Mouse (Mus musculus) midbrain, embryonic 15.5 days (tissue): ENCODE measurements around the gene Tex29. TPM values are rescaled to one million over a fixed set of nuclear protein-coding genes. Genes with fewer than 3 reads are reported as not detected.

Source experiments
- ATAC-seq: fragments of 200-750 bp; cut with Nextera tagmentation; replicated peaks from 2 replicates; pipeline ENCODE4 v1.8.0; 2017; ENCODE audit warnings: moderate TSS enrichment
- H3K27ac ChIP-seq: fragments of 300-500 bp; sonication (generic); 2 replicates; pipeline ENCODE4 v1.5.1; 2015; ENCODE audit warnings: mild to moderate bottlenecking, inconsistent platforms
- H3K27me3 ChIP-seq: fragments of 300-500 bp; sonication (generic); replicated peaks from 2 replicates; pipeline ENCODE4 v1.6.1; 2015; ENCODE audit warnings: inconsistent platforms
- H3K36me3 ChIP-seq: fragments of 300-500 bp; sonication (generic); replicated peaks from 2 replicates; pipeline ENCODE4 v1.6.1; 2015; ENCODE audit warnings: inconsistent platforms
- H3K4me1 ChIP-seq: fragments of 300-500 bp; sonication (generic); 2 replicates; pipeline ENCODE4 v1.6.1; 2015; ENCODE audit warnings: inconsistent platforms
- H3K4me2 ChIP-seq: fragments of 300-500 bp; sonication (generic); 2 replicates; pipeline ENCODE4 v1.6.1; 2015; ENCODE audit warnings: inconsistent platforms, mild to moderate bottlenecking, moderate library complexity
- H3K4me3 ChIP-seq: fragments of 300-500 bp; sonication (generic); 2 replicates; pipeline ENCODE4 v1.5.1; 2015; ENCODE audit warnings: mild to moderate bottlenecking, inconsistent platforms
- H3K9ac ChIP-seq: fragments of 300-500 bp; sonication (generic); 2 replicates; pipeline ENCODE4 v1.6.1; 2015; ENCODE audit warnings: mild to moderate bottlenecking, inconsistent platforms
- H3K9me3 ChIP-seq: fragments of 300-500 bp; sonication (generic); 2 replicates; pipeline ENCODE4 v1.6.1; 2016; ENCODE audit warnings: inconsistent platforms
- WGBS: fragments of 180-500 bp; shearing (Covaris S2); methylation state at CpG from one replicate; pipeline ENCODE4 v1.1.7; 2015; ENCODE audit warnings: mixed read lengths; 5-methylcytosine and 5-hydroxymethylcytosine counted together
- polyA plus RNA-seq: library from polyadenylated mRNA; unstranded; fragments of >200 nt; fragmentation: Nextera tagmentation; extraction: Ambion mirVana; gene quantifications from 2 replicates; pipeline ENCODE4 v1.2.1, GENCODE M21; 2015

Gene Tex29
- polyA plus RNA-seq, 1 experiment from 2014 or later, result 0.44 TPM

DNA sequence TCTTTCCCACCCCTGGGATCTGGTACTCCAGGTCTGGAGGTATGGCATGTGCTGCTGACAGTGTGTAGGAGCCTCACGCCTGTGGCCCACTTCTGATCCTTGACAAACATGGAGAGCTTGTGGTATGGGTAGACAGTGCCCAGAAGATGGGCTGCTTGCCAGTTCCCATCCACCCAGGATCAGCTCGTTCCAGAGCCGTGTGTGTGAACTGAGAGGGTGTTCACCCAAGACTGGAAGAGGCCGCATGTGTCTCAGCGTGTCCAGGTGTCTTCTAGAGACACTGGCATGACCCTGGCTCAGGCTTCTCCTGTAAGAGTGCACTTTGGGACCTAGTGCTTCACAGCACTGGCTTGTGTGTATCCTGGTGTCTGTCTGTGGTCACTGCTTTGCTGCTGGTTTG lies 29.8 kb upstream of the Tex29 start:
- no peak overlapping the region for H3K4me2 ChIP-seq
- no peak overlapping the region for H3K9ac ChIP-seq
- WGBS, result 93% methylated on average over 5 of the region's 5 CpGs
- no peak overlapping the region for H3K4me3 ChIP-seq
- no peaks in the 10 kb centered on the region for H3K9me3 ChIP-seq
- H3K27me3 ChIP-seq, result no peaks in the 10 kb centered on the region
- H3K36me3 ChIP-seq, result peaks cover 74% of the 10 kb centered on the region
- ATAC-seq, result no peak
- no peak overlapping the region for H3K27ac ChIP-seq
- 0 out of 2 replicates have a peak, but pooled peaks cover 3% of the 10 kb centered on the region for H3K4me1 ChIP-seq

- no peaks in the 10 kb centered on the region for H3K27me3 ChIP-seq
- WGBS, result 87% methylated on average over 7 of the region's 7 CpGs
- H3K27ac ChIP-seq, result no peak overlapping the region
- no peak for ATAC-seq
- H3K9me3 ChIP-seq, result no peaks in the 10 kb centered on the region
- H3K4me1 ChIP-seq, result no peaks in the 10 kb centered on the region
- H3K4me2 ChIP-seq, result no peak overlapping the region
- H3K4me3 ChIP-seq, result no peak overlapping the region
- H3K36me3 ChIP-seq, result peaks cover 83% of the 10 kb centered on the region
- no peak overlapping the region for H3K9ac ChIP-seq
These were observed 26.5 kb upstream of the Tex29 start for GRCm38 (mm10) chr8:11813801-11814200.

DNA sequence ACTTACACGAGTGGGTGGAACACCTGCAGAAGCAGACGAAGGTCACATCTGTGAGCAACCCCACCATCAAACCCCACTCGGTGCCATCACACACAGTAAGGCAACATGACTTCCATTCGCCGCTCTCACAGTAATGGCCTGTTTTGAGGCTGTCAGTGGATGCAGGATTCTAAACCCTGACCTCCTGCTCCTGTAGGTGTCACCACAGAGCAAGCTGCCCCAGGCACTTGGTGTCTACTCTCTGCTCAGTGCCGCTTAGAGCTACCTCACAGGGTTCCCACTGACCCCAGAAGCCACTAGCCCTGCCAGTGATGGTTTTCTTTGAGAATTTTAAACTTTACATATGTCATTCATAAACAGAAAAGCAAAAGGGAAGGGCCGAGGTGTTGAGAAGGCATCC lies 25.1 kb upstream of the Tex29 start:
- no peak overlapping the region for H3K4me3 ChIP-seq
- H3K9ac ChIP-seq, result no peak overlapping the region
- no peak for ATAC-seq
- H3K9me3 ChIP-seq, result no peaks in the 10 kb centered on the region
- H3K4me1 ChIP-seq, result no peaks in the 10 kb centered on the region
- 76% methylated on average over 7 of the region's 7 CpGs for WGBS
- H3K4me2 ChIP-seq, result no peak overlapping the region
- peaks cover 82% of the 10 kb centered on the region for H3K36me3 ChIP-seq
- H3K27me3 ChIP-seq, result no peaks in the 10 kb centered on the region
- H3K27ac ChIP-seq, result no peak overlapping the region

GRCm38 (mm10) chr8:11820136-11820535 lies 20.1 kb upstream of the Tex29 start:
- Histone ChIP-seq H3K9ac (no peak overlapping the region), H3K27me3 (no peaks in the 10 kb centered on the region), H3K36me3 (peaks cover 72% of the 10 kb centered on the region), H3K4me2 (no peak overlapping the region), H3K4me1 (no peaks in the 10 kb centered on the region), H3K27ac (no peak overlapping the region), H3K9me3 (no peaks in the 10 kb centered on the region), H3K4me3 (no peak overlapping the region)
- 87% methylated on average over 5 of the region's 5 CpGs for WGBS
- ATAC-seq, result no peak

DNA sequence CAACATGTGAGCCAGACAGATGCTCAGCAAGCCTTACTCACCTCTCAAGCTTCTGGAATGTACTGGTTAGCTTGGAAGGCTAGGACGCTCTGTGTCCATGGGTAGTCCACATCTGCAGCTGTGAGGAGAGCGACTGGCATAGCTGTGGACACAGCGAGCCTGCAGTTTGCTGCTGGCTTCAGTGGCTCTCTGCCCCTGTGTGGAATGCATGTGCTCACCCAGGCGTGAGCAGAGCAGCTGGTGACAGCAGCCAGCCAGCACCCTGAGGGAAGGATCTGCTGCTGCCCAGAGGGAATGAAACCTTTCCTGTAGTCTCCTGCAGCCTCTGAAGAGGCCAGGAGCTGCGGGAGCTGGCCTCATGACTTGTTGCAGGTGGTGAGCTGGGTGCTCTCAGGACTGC lies 19.7 kb upstream of the Tex29 start:
- no peak overlapping the region for H3K9ac ChIP-seq
- no peaks in the 10 kb centered on the region for H3K9me3 ChIP-seq
- 79% methylated on average over 5 of the region's 5 CpGs for WGBS
- H3K36me3 ChIP-seq, result peaks cover 70% of the 10 kb centered on the region
- no peaks in the 10 kb centered on the region for H3K4me1 ChIP-seq
- no peaks in the 10 kb centered on the region for H3K27me3 ChIP-seq
- H3K27ac ChIP-seq, result no peak overlapping the region
- no peak for ATAC-seq
- no peak overlapping the region for H3K4me2 ChIP-seq
- H3K4me3 ChIP-seq, result no peak overlapping the region

- no peak overlapping the region for H3K27ac ChIP-seq
- no peak overlapping the region for H3K4me2 ChIP-seq
- no peak for ATAC-seq
- H3K9ac ChIP-seq, result no peak overlapping the region
- peaks cover 67% of the 10 kb centered on the region for H3K36me3 ChIP-seq
- no peaks in the 10 kb centered on the region for H3K4me1 ChIP-seq
- H3K9me3 ChIP-seq, result no peaks in the 10 kb centered on the region
- H3K4me3 ChIP-seq, result no peak overlapping the region
- 93% methylated on average over 14 of the region's 14 CpGs for WGBS
- no peaks in the 10 kb centered on the region for H3K27me3 ChIP-seq
These were observed 18.6 kb upstream of the Tex29 start for GRCm38 (mm10) chr8:11821451-11822206.

GRCm38 (mm10) chr8:11822550-11823060 lies 17.7 kb upstream of the Tex29 start:
- H3K27ac ChIP-seq, result no peak overlapping the region

DNA sequence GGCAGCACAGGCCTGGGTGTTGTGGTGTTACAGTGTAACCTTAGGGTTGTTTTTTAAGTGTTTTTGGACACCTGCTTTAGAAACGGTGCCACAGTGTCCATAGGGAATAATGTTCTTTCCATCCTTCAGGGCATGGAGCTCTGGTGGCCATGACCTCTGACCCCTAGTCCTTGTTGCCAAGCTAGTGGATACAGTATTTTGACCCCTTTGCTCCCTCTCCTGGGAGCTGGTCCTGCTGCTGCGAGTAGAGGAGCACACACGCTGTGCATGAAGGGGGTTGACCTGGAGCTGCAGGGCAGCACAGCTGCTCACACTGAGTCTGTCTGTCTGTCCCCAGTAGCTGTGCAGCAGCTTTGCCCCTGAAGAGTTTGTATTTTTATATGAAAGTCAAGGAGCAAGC lies 14.5 kb upstream of the Tex29 start:
- peaks cover 32% of the 10 kb centered on the region for H3K36me3 ChIP-seq
- no peak overlapping the region for H3K4me3 ChIP-seq
- ATAC-seq, result no peak
- H3K27ac ChIP-seq, result no peak overlapping the region
- 75% methylated on average over 3 of the region's 3 CpGs for WGBS
- no peak overlapping the region for H3K9ac ChIP-seq
- H3K9me3 ChIP-seq, result no peaks in the 10 kb centered on the region
- no peak overlapping the region for H3K4me2 ChIP-seq
- peaks cover 20% of the 10 kb centered on the region for H3K4me1 ChIP-seq
- H3K27me3 ChIP-seq, result no peaks in the 10 kb centered on the region

More at GRCm38 (mm10) chr8:11822550-11823060, 17.7 kb upstream of the Tex29 start:
- 87% methylated on average over 9 of the region's 9 CpGs for WGBS
- no peaks in the 10 kb centered on the region for H3K27me3 ChIP-seq
- H3K9me3 ChIP-seq, result no peaks in the 10 kb centered on the region
- no peak overlapping the region for H3K9ac ChIP-seq
- H3K4me1 ChIP-seq, result no peaks in the 10 kb centered on the region
- peaks cover 60% of the 10 kb centered on the region for H3K36me3 ChIP-seq
- H3K4me2 ChIP-seq, result no peak overlapping the region
- no peak overlapping the region for H3K4me3 ChIP-seq
- no peak for ATAC-seq

DNA sequence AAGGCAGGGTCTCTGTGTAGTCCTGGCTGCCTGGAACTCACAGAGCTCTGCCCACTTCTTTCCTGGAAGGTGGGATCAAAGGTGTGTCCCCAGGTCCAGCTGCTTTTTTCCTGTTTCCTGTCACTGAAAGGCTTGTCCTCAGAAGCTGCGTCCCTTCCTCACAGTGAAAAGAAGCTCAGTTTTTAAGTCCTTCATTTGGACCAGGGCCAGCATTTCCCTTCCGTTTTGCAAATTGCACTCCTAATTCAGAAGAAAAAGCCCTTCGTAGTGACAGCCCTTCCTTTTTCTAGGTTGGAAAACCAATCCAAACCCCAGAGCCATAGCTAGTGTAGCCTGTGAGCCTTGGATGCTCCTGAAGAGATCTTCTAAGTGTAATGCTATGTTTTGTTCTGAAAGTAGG lies 13.0 kb upstream of the Tex29 start:
- Histone ChIP-seq H3K9ac (no peak overlapping the region), H3K9me3 (no peaks in the 10 kb centered on the region), H3K36me3 (peaks cover 31% of the 10 kb centered on the region), H3K27ac (no peak overlapping the region), H3K4me1 (peaks cover 29% of the 10 kb centered on the region), H3K27me3 (no peaks in the 10 kb centered on the region), H3K4me3 (no peak overlapping the region), H3K4me2 (no peak overlapping the region)
- no peak for ATAC-seq
- 69% methylated on average over 3 of the region's 3 CpGs for WGBS

DNA sequence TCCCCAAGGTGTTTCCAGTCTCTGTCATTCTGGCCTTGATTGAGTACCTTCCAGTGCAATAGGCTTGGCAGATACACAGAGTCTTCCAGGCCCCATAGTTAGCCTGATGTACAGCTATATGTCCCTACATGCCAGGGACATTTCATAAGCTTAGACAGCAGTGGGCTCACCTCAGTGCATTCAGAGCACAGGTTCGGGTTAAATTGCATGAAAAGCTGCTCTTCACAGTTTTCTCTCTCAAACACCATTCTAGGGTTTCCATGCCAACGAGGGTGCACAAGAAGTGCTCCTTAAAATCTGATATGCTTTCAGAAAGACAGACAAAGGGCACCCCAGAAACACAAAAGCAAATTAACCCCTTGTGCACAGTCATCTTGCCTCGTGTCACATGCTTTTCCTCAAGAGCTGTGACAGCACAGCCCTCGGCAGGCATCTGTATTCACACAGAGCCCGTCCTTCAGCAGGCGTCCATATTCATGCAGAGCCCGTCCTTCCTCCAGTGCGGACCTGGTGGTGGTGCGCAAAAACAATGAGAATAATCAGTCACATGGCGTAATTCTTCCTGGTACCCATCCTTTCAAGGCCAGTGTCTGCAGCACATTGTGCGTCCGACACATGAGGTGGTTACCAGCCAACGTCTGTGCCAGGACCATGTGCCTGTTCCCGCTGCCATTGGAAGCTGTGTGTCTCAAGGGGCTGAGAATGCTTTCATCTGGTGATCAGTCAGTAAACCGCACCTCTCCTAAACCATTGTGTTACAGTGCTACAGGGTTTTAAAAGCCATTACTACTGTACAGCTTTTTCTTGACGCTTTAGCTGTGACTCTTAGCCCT lies 9.8 kb upstream of the Tex29 start:
- no peaks in the 10 kb centered on the region for H3K9me3 ChIP-seq
- peak overlapping the region; percentile 66 for H3K27ac ChIP-seq
- no peaks in the 10 kb centered on the region for H3K27me3 ChIP-seq
- peaks cover 29% of the 10 kb centered on the region for H3K4me1 ChIP-seq
- H3K36me3 ChIP-seq, result peaks cover 37% of the 10 kb centered on the region
- 30% methylated on average over 16 of the region's 16 CpGs for WGBS
- no peak overlapping the region for H3K9ac ChIP-seq
- H3K4me2 ChIP-seq, result no peak overlapping the region
- peak; percentile 76 for ATAC-seq
- H3K4me3 ChIP-seq, result no peak overlapping the region

DNA sequence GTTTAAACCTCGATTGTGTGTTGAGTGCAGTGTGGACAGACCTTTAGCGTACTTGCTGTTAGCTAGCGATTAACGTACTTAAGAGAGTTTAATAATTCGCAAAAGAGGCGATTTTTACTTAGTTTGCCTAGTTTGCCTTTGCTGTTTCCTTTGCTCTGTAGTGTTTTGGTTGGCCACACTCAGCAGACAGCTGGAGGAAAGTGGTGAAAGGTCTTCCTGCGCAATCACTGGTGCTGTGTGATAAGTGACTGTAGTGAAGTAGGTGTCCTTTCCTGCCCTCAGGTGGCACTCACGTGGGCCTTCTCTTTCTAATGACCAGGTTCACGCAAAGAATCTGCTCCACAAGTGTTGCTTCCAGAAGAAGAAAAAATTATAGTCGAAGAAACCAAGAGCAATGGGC lies 9.1 kb upstream of the Tex29 start:
- Histone ChIP-seq H3K9me3 (no peaks in the 10 kb centered on the region), H3K4me1 (peaks cover 29% of the 10 kb centered on the region), H3K4me2 (no peak overlapping the region), H3K4me3 (no peak overlapping the region), H3K9ac (no peak overlapping the region), H3K27me3 (no peaks in the 10 kb centered on the region), H3K36me3 (peaks cover 32% of the 10 kb centered on the region), H3K27ac (peak overlapping the region; percentile 66; the same call in 1 of the 2 replicates)
- no peak for ATAC-seq
- 89% methylated on average over 10 of the region's 10 CpGs for WGBS

GRCm38 (mm10) chr8:11831939-11832338 lies 8.3 kb upstream of the Tex29 start:
- no peak overlapping the region for H3K27ac ChIP-seq
- peaks cover 29% of the 10 kb centered on the region for H3K4me1 ChIP-seq
- H3K9ac ChIP-seq, result no peak overlapping the region
- H3K27me3 ChIP-seq, result no peaks in the 10 kb centered on the region
- peaks cover 29% of the 10 kb centered on the region for H3K36me3 ChIP-seq
- H3K4me2 ChIP-seq, result no peak overlapping the region
- no peak for ATAC-seq
- WGBS, result 87% methylated on average over 5 of the region's 5 CpGs
- H3K4me3 ChIP-seq, result no peak overlapping the region
- no peaks in the 10 kb centered on the region for H3K9me3 ChIP-seq
